Mouse (Mus musculus) B cell, adult (primary cell): ENCODE data around the gene Slc3a2. TPM values are rescaled to one million over a fixed set of nuclear protein-coding genes. Genes with fewer than 3 reads are reported as not detected.

Source experiments
- total RNA-seq: library from RNA; stranded (reverse); gene quantifications from 4 replicates; pipeline ENCODE4 v1.2.4, GENCODE M21; 2023; ENCODE audit not compliant: inconsistent age

Slc3a2 gene
- total RNA-seq = 215 to 230 TPM (median 221 TPM) in 4 replicates

GRCm38 (mm10) chr19:8722907-8723573 lies at the start of gene Slc3a2:
Gene Slc3a2 (minus strand): TSS chr19:8723369.

DNA sequence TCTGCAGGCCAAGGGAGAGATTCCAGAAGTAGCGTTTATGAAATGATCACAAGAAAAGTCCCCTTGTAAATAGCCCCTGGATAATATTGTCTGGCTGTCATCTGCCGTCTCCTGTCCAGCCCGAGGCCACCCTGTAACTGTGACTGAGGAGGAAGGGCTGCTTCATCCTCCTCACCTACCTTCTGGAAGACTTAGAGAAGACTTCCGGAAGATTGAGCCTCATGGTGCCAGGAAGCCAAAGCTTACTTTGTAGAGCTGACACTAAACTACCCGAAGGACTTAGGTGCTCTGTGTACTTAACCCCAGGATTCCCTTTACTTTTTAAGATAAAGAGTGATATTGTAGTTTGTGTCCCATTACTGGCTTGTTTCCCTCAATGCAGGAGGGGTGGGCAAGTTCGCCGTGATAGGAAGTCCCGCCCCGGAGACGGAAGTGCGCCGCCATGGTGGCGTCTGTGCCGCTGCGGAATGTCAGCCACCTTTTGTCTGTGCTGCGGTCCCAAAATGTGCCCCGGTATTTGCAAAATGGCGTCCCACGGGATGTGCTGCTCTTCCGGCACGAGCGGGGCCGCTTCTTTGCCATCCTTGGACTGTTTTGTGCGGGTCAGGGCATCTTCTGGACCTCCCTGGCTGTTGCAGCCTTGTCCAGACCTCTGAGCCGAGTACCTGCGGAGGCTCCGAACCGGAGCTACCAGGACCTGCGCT lies 47.5 kb upstream of the Slc3a2 start, which contains the start of gene Tmem223:
Tmem223 (plus strand) TSS at position 430 of the 704 bp plus-strand sequence.

GRCm38 (mm10) chr19:8756635-8757387 lies 33.6 kb upstream of the Slc3a2 start, which contains the start of gene Nxf1:
Gene Nxf1 (plus strand): TSS chr19:8757073.

GRCm38 (mm10) chr19:8741243-8741869 lies 18.2 kb upstream of the Slc3a2 start, which contains the start of gene Stx5a:
Gene Stx5a (plus strand): TSS chr19:8741413.

DNA sequence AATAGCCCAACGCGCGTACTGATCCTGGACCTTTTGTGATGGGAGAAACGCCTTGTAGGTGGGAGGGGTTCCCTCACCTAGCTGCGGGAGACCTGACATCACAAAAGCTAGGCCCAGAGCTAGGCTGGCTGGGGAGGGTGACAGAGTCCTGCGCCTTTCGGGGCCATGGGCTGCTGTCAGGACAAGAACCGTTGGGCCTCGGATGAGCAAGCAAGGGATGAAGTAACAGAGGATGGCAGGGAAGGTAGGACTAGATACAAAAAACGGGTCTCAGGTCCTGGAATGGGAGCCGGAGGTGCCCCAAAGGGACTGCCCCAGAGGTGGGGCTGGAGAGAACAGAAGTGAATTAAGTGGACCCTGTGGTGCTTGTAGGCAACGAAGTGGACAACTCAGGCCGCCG lies 17.4 kb upstream of the Slc3a2 start, which contains the start of gene 1700092M07Rik:
1700092M07Rik (plus strand) TSS at position 116 of the 400 bp plus-strand sequence.

DNA sequence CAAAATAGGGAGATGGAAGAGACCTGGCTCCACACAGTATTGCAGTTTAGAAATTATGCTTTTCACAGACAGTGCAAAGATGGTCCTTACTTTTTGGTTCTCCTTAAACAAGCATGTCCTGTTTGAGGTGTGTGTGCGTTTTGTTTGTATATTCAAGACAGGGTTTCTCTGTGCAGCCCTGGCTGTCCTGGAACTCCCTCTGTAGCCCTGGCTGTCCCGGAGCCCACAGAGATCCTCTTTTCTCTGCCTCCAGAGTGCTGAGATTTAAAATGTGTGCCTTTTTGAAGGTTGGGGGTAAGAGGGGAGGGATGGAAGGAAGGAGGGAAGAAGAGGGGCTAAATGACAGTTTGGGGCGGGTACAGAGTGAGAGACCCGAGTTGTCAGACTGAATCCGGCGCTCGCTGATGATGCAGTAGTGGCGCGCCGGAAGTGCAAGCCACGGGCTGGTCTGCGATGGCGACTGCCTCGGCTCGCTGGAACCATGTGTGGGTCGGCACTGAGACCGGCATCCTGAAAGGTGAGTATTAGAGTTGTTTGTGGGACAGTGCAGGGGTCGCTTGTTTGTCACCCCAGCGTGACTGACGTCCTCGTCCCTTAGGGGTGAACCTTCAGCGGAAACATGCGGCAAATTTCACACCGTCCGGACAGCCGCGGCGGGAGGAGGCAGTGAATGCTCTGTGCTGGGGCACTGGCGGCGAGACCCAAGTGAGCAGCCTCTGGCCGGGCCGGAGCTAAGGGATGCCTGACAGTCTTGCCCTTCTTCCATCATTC lies 12.4 kb upstream of the Slc3a2 start, which contains the start of gene Wdr74:
Wdr74 (plus strand) TSS at position 439 of the 771 bp plus-strand sequence.

GRCm38 (mm10) chr19:8663360-8663839 lies 59.8 kb downstream of the Slc3a2 start, which contains the start of gene Chrm1:
Gene Chrm1 (plus strand): TSS chr19:8663789.

Other genes with a start within 250 kb of the Slc3a2 start
- not detected in 4 replicates for gene Slc22a8, start 132.1 kb downstream of the Slc3a2 start, total RNA-seq
- not detected in 4 replicates for gene Slc22a6, start 105.3 kb downstream of the Slc3a2 start, total RNA-seq
- gene Chrm1, start 59.6 kb downstream of the Slc3a2 start, total RNA-seq = not detected in 4 replicates
- 66.4 to 86.6 TPM (median 70.6 TPM) in 4 replicates for gene Wdr74, start 12.5 kb upstream of the Slc3a2 start, total RNA-seq
- 4.2 to 4.8 TPM (median 4.5 TPM) in 4 replicates for gene 1700092M07Rik, start 17.3 kb upstream of the Slc3a2 start, total RNA-seq
- 209 to 258 TPM (median 241 TPM) in 4 replicates for gene Stx5a, start 18.0 kb upstream of the Slc3a2 start, total RNA-seq
- gene Nxf1, start 33.7 kb upstream of the Slc3a2 start, total RNA-seq = 374 to 413 TPM (median 398 TPM) in 4 replicates
- gene Tmem223, start 47.6 kb upstream of the Slc3a2 start, total RNA-seq = 28.8 to 38.3 TPM (median 33.5 TPM) in 4 replicates
- 70.3 to 85.2 TPM (median 76.3 TPM) in 4 replicates for gene Tmem179b, start 51.1 kb upstream of the Slc3a2 start, total RNA-seq
- gene Taf6l, start 63.0 kb upstream of the Slc3a2 start, total RNA-seq = 18.7 to 25.0 TPM (median 24.5 TPM) in 4 replicates
- gene Polr2g, start 75.2 kb upstream of the Slc3a2 start, total RNA-seq = 59.9 to 73.9 TPM (median 64.1 TPM) in 4 replicates
- 1.1 to 2.0 TPM (median 1.6 TPM) in 4 replicates for gene Zbtb3, start 79.2 kb upstream of the Slc3a2 start, total RNA-seq
- gene Ttc9c, start 96.0 kb upstream of the Slc3a2 start, total RNA-seq = 29.7 to 34.2 TPM (median 31.8 TPM) in 4 replicates
- 114 to 120 TPM (median 118 TPM) in 4 replicates for gene Hnrnpul2, start 96.6 kb upstream of the Slc3a2 start, total RNA-seq
- 9.1 to 16.6 TPM (median 9.7 TPM) in 4 replicates for gene AC129217.1, start 106.4 kb upstream of the Slc3a2 start, total RNA-seq
- 46.7 to 50.3 TPM (median 48.0 TPM) in 4 replicates for gene Bscl2, start 114.1 kb upstream of the Slc3a2 start, total RNA-seq
- gene Gng3, start 115.8 kb upstream of the Slc3a2 start, total RNA-seq = not detected in 4 replicates
- gene Lrrn4cl, start 127.4 kb upstream of the Slc3a2 start, total RNA-seq = 0.54 to 0.93 TPM (median 0.74 TPM) in 4 replicates
- 131 to 153 TPM (median 146 TPM) in 4 replicates for gene Ubxn1, start 148.1 kb upstream of the Slc3a2 start, total RNA-seq
- gene Uqcc3, start 157.6 kb upstream of the Slc3a2 start, total RNA-seq = 20.4 to 22.0 TPM (median 20.8 TPM) in 4 replicates
- gene Lbhd1, start 160.4 kb upstream of the Slc3a2 start, total RNA-seq = 5.8 to 25.1 TPM (median 14.5 TPM) in 4 replicates
- not detected in 4 replicates for gene Gm49403, start 160.6 kb upstream of the Slc3a2 start, total RNA-seq
- gene 1810009A15Rik, start 165.5 kb upstream of the Slc3a2 start, total RNA-seq = 37.3 to 46.2 TPM (median 41.3 TPM) in 4 replicates
- gene Gm49416, start 165.6 kb upstream of the Slc3a2 start, total RNA-seq = 3.4 to 6.4 TPM in 2 of 4 replicates, not detected in the others
- 17.3 to 21.1 TPM (median 20.2 TPM) in 4 replicates for gene Ints5, start 169.6 kb upstream of the Slc3a2 start, total RNA-seq
- 154 to 162 TPM (median 156 TPM) in 4 replicates for gene Ganab, start 174.7 kb upstream of the Slc3a2 start, total RNA-seq
- 64.7 to 70.7 TPM (median 65.6 TPM) in 4 replicates for gene B3gat3, start 197.0 kb upstream of the Slc3a2 start, total RNA-seq
- 3.7 to 4.9 TPM (median 4.3 TPM) in 4 replicates for gene Rom1, start 206.0 kb upstream of the Slc3a2 start, total RNA-seq
- 81.6 to 99.9 TPM (median 83.4 TPM) in 4 replicates for gene Eml3, start 206.2 kb upstream of the Slc3a2 start, total RNA-seq
- gene Mta2, start 218.5 kb upstream of the Slc3a2 start, total RNA-seq = 194 to 213 TPM (median 202 TPM) in 4 replicates
- gene Tut1, start 230.5 kb upstream of the Slc3a2 start, total RNA-seq = 41.4 to 46.3 TPM (median 43.1 TPM) in 4 replicates
- 498 to 534 TPM (median 511 TPM) in 4 replicates for gene Eef1g, start 243.7 kb upstream of the Slc3a2 start, total RNA-seq